ENCODE assay signal across 14 mouse cellular contexts in the genomic region with DNA sequence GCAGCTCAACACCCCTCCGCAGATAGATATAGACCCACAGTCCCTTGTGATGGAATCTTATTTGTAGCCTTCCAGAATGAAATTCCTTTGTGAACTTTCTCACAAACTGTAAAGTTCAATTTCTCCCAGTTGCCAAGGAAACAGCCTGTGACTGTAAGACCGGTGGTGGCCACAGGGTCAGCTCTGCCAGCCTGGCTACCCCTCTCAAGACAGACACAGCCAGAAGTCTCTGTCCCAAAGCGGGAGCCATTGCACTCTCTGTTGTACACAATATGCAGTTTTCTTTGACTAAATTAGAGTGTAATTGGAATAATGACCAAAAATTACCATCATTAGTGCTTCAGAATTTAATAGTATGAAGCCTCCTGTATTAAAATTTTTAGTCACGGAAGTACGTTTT.
"Had no signal": no experiment of that assay in that cellular context is flagged by ENCODE, and none has a peak within 500 bp of the region (broad histone marks: within the 10 kb centered on the region; RNA-seq: fewer than 3 reads in every experiment).

No protein-coding gene starts in this region.

- DNase-seq: kidney, adult 11 months; kidney, adult 9 months; kidney, postnatal 36 days; layer of hippocampus, adult 9-11 months; liver, embryonic 13.5 days; liver, postnatal 0 days; lung, postnatal 14 days; thymus, postnatal 4 days had no signal

- H3K9ac ChIP-seq: limb, embryonic 15.5 days; liver, embryonic 13.5 days; liver, postnatal 0 days; lung, embryonic 15.5 days; neural tube, embryonic 13.5 days had no signal

- ATAC-seq: liver, postnatal 0 days had no signal

- H3K4me1 ChIP-seq: limb, embryonic 15.5 days; liver, embryonic 13.5 days; lung, embryonic 15.5 days; neural tube, embryonic 13.5 days had no signal

- H3K9me3 ChIP-seq: limb, embryonic 15.5 days; liver, embryonic 13.5 days; lung, embryonic 15.5 days; neural tube, embryonic 13.5 days had no signal

- H3K36me3 ChIP-seq: limb, embryonic 15.5 days; liver, embryonic 13.5 days; lung, embryonic 15.5 days; neural tube, embryonic 13.5 days had no signal

- H3K4me3 ChIP-seq: limb, embryonic 15.5 days; liver, embryonic 13.5 days; lung, embryonic 15.5 days; neural tube, embryonic 13.5 days had no signal

- H3K4me2 ChIP-seq: limb, embryonic 15.5 days; liver, embryonic 13.5 days; lung, embryonic 15.5 days; neural tube, embryonic 13.5 days had no signal

- H3K27me3 ChIP-seq: limb, embryonic 15.5 days; liver, embryonic 13.5 days; lung, embryonic 15.5 days; neural tube, embryonic 13.5 days had no signal

- H3K27ac ChIP-seq: kidney, postnatal 0 days; limb, embryonic 15.5 days; liver, embryonic 13.5 days; lung, embryonic 15.5 days; macrophage; neural tube, embryonic 13.5 days; stomach, postnatal 0 days had no signal
